Mouse (Mus musculus) T-cell, adult 2 months (primary cell): ENCODE results near the gene Nup54.

ENCODE experiments used
- DNase-seq: peaks from one replicate; pipeline ENCODE4 v3.0.0; 2022; ENCODE audit warnings: low spot score

Gene Nup54

DNA sequence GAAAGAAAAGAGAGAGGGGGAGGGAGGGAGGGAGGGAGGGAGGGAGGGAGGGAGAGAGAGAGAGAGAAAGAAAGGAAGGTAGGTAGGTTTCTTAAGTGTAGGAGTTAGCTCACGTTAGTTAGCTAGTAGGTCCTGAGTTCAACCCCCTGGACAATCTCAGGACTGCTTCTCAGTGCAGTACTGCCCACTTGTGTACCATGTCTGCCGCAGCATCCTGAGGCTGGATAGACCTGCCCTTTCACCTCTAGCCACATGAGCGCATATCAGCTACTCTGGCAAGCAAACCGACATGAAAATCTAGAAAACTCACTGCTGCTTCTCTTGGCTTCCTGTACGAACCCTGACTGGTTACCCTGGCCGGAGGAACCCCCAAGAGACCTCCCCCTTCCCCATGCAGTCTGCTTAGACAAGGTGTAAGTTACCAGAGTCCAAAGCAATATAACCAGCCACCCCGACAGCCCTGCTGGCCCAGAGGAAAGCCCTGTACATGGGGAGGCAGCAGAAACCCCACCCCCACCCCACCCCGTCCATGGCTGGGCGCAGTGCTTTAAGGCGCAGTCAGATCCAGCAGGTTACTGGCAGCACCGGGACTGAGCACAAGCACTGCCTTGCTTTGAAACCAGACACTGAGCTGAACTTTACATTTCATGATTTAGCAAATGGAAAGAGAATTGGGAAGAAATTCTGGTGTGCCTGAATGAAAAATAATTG lies 21.6 kb downstream of the Nup54 start:
- DNase-seq: no peak

DNA sequence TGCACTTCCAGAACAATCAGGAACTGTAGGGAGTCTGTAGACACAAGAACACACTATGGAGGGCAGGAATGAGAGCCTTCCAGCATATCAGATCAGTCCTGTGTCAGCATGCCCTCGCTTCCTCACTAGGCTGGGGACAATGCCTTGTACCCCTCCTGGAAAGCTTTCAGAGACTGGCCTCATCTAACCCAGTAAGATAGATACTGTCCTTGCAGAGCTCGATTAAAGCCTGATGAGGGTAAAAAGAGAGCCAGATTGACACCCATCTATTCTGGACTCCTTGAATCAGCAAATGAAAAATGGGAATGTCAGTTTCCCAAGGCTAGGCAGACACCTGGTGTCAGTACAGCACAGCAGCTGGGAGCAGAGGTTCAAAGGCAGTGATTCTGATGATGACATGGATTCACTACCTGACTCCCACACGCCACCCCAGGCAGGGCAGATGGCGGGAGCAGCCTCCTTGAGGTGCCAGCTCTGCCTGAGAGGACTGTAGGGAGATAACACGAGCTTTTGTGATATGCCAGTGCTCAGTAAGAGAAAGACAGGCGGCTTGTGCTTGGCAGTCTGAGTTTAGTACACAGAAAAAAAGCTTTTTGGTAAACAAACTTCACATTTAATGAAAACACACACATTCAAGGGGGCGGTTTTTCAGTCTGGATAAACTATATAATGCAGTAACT lies 23.4 kb downstream of the Nup54 start:
- DNase-seq: no peak

DNA sequence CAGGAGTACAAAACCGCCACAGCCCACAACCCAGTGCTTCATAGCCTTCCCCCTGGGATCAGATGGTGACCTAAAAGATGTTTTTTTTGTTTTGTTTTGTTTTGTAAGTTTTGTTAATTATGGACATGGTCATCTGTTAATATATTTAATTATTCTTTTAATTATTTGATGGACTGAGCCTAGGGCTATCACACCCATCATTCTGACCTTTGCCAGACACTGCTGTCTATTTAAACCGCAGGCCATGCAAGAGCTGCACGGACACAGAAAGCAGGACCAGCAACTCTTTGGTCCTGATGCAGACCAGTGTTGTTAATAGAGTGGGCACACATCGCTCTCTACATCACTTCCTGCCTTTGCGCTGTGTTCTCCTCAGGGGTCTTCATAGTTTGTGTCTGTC lies 24.5 kb downstream of the Nup54 start:
- DNase-seq: no peak

GRCm38 (mm10) chr5:92409361-92410155 lies 25.5 kb downstream of the Nup54 start:
- no peak for DNase-seq

DNA sequence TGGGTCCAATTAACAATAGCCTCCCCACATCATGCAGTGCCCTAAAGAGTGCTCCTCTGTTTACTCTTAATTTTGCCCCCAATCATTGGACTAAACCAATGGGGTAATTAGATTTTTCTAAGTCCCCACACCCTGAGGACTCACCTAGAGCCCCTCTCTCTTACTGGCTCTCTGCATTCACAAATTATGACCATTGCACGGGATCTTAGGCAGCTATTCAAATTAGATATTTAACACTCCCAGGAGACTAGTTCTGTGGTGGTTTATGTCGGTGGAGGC lies 30.7 kb downstream of the Nup54 start:
- DNase-seq: no peak

- DNase-seq: no peak
Measured at GRCm38 (mm10) chr5:92403562-92404399, 31.2 kb downstream of the Nup54 start.

DNA sequence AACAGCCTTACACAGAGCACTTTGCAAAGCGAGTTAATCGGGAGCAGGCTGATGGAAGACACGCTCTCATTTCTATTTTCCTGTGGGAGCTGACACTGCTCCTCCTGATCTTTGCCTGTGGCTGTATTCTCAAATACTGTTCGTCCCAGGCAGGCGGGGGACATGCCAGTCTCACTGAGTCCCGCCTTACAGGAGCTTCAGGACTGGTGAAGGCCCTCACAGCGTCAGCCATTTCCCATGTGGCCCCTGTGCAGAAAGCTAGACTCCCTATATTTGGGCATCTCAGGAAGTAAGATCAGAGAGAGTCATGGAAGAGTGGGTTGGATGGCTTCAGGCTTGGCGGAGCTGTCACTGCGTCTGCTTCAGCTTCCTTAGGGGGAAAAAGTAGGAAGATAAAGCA lies 32.2 kb downstream of the Nup54 start:
- no peak for DNase-seq

GRCm38 (mm10) chr5:92398153-92398552 lies 36.9 kb downstream of the Nup54 start:
- peak; percentile 48 for DNase-seq

GRCm38 (mm10) chr5:92396476-92396875 lies 38.5 kb downstream of the Nup54 start:
- DNase-seq: no peak

- DNase-seq: no peak
Measured at GRCm38 (mm10) chr5:92395764-92396163, 39.3 kb downstream of the Nup54 start.

DNA sequence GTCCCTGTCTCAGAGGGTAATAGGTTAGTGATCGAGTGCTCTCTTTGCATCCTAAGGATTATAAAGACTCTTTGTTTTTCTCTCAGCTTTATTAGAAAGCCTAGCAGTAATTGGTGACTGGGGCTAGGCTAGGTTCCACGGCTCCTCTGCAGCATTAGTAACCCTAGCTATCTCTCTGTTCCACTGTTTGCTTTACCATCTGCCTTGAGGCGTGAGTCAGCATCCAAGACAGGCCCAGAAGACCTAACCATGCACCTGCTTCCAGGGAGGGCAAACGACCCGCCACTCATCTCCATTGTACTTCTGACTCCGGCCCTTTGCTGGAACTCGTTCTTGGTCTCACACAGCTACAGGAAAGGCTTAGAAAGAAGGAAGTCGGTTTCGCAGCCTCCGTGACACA lies 41.2 kb downstream of the Nup54 start:
- no peak for DNase-seq

GRCm38 (mm10) chr5:92392542-92392941 lies 42.5 kb downstream of the Nup54 start:
- DNase-seq: no peak

DNA sequence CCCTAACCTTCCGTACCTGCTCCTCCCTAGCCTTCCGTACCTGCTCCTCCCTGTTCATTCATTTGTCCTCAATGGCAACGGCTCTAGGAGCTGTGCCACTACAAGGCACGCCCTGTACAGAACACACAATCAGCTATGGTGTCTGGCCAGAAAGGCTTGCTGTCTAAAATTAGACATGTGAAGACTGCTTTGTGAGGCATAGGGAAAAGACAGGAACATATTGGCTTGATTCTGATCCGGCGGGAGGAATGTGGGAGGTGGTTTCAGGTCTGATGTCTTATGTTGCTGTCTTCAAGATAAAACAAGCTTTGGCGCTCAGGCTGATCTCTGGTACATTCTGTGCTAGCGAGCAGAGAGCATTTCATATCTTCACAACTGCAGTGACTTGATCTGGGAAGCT lies 44.4 kb downstream of the Nup54 start:
- no peak for DNase-seq

DNA sequence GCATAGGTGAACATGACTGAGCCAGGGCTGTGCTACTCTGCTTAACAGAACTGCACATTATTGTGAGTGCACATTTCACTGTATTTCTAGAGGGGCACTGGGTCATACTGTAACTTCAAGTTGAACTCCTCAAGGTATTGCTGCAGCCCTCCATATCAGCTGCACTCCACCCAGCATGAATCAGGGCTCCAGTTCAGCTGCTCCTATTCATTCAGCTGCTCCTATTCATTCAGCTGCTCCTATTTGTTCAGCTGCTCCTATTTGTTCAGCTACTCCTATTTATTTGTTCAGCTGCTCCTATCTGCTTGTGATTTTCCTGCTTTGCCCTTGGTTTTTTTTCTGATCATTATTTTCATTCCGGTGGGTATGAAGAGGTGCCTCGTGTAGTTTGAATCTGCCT lies 45.0 kb downstream of the Nup54 start:
- DNase-seq: no peak

DNA sequence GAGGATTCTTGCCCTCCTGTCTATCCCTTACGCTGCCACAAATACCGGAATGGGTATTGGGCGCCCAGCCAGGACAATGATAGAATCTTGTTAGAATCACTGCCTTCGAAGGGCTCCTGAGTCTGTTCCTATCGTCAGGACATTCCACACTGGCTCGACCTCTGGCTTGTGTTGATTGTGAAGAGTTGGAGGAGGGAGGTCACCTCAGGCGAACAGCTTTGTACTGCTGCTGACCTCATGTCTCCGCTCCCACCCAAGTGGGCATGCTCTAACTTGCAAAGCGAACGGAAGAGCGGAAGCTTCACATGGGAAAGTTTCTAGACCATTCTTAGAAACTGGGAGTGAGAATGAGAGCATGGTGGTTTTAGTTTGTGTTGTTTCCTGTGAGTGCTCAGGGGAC lies 47.6 kb downstream of the Nup54 start:
- no peak for DNase-seq

- DNase-seq: no peak
Measured at GRCm38 (mm10) chr5:92386643-92387042, 48.4 kb downstream of the Nup54 start.

GRCm38 (mm10) chr5:92386102-92386501 lies 48.9 kb downstream of the Nup54 start:
- DNase-seq: no peak

DNA sequence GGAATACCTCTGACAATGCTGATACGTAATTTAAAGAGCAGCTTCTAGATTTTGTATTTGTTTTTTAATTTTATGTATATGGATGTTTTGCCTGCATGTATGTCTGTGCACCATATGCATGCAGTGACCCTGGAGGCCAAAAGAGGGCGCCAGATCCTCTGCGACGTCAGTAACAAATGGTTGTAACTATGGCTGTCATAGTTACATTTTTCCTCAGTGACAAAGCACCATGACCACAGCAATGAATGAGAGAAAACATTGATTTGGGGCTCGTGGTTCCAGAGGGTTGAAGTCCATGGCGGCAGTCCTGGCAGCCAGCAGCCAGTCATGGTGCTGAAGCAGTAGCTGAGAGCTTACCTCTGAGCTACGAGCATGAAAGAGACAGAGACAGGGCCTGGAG lies 50.2 kb downstream of the Nup54 start:
- DNase-seq: peak; percentile 23

- DNase-seq: no peak
Measured at GRCm38 (mm10) chr5:92383747-92384146, 51.3 kb downstream of the Nup54 start.

- no peak for DNase-seq
Measured at GRCm38 (mm10) chr5:92382349-92382679, 52.7 kb downstream of the Nup54 start.

GRCm38 (mm10) chr5:92381550-92382348 lies 53.3 kb downstream of the Nup54 start:
- DNase-seq: peak; percentile 67
